Mouse (Mus musculus) limb, embryonic 14.5 days (tissue): Measurements from ENCODE around the gene Rnf217. TPM values are rescaled to one million over a fixed set of nuclear protein-coding genes. Genes with fewer than 3 reads are reported as not detected.
A peak's percentile ranks its signal among the peaks of the same experiment; 100 is the strongest.

Experiments used
- ATAC-seq: fragments of 200-750 bp; cut with Nextera tagmentation; 2 replicates; pipeline ENCODE4 v1.8.0; 2017; ENCODE audit warnings: low read depth, moderate number of reproducible peaks, moderate TSS enrichment; ENCODE audit not compliant: low FRiP score
- DNase-seq: peaks from one replicate; pipeline ENCODE4 v3.0.0-alpha.2; 2015; ENCODE audit warnings: low spot score
- H3K27ac ChIP-seq: fragments of 300-500 bp; sonication (generic); replicated peaks from 2 replicates; pipeline ENCODE4 v1.5.1; 2014; ENCODE audit warnings: low read depth, mild to moderate bottlenecking, low read length, moderate library complexity, mixed read lengths
- H3K27me3 ChIP-seq: fragments of 300-500 bp; sonication (generic); 2 replicates; pipeline ENCODE4 v1.6.1; 2014; ENCODE audit warnings: low read length, mixed read lengths; ENCODE audit not compliant: control insufficient read depth, insufficient read depth
- H3K36me3 ChIP-seq: fragments of 300-500 bp; sonication (generic); 2 replicates; pipeline ENCODE4 v1.6.1; 2014; ENCODE audit warnings: mild to moderate bottlenecking, low read length, moderate library complexity, mixed read lengths; ENCODE audit not compliant: control insufficient read depth, insufficient read depth
- H3K4me1 ChIP-seq: fragments of 300-500 bp; sonication (generic); 2 replicates; pipeline ENCODE4 v1.6.1; 2014; ENCODE audit warnings: antibody characterized with exemption, low read length, mixed read lengths; ENCODE audit not compliant: control insufficient read depth, insufficient read depth
- H3K4me2 ChIP-seq: fragments of 300-500 bp; sonication (generic); replicated peaks from 2 replicates; pipeline ENCODE4 v1.6.1; 2014; ENCODE audit warnings: low read depth, mild to moderate bottlenecking, low read length, moderate library complexity; ENCODE audit not compliant: severe bottlenecking
- H3K4me3 ChIP-seq: fragments of 300-500 bp; sonication (generic); replicated peaks from 2 replicates; pipeline ENCODE4 v1.5.1; 2014; ENCODE audit warnings: low read length
- H3K9ac ChIP-seq: fragments of 300-500 bp; sonication (generic); 2 replicates; pipeline ENCODE4 v1.6.1; 2014; ENCODE audit warnings: mild to moderate bottlenecking, low read depth, low read length, moderate library complexity; ENCODE audit not compliant: severe bottlenecking
- H3K9me3 ChIP-seq: fragments of 300-500 bp; sonication (generic); 2 replicates; pipeline ENCODE4 v1.6.1; 2016; ENCODE audit warnings: low read length; ENCODE audit not compliant: control insufficient read depth
- POLR2A ChIP-seq: fragments of 200-500 bp; IDR thresholded peaks from 2 replicates; pipeline ENCODE4 v1.8.0; 2012; ENCODE audit warnings: inconsistent platforms, mild to moderate bottlenecking, moderate library complexity, borderline replicate concordance; ENCODE audit not compliant: insufficient read depth, insufficient read length; ENCODE audit errors: extremely low read depth
- WGBS: fragments of 180-500 bp; shearing (Covaris S2); extraction: QIAGEN DNeasy Blood & Tissue Kit; methylation state at CpG from one replicate; pipeline ENCODE4 v1.1.7; 2014; 5-methylcytosine and 5-hydroxymethylcytosine counted together
- polyA plus RNA-seq, 2 experiments: library from polyadenylated mRNA; depleted of rRNA in 1 of 2; stranded (reverse) in 1 of 2; unstranded in 1 of 2; fragments of >200 nt; fragmentation: Nextera tagmentation in 1 of 2; extraction: Ambion mirVana in 1 of 2; gene quantifications; 2 replicates each; pipeline versions ENCODE4 v1.2.1 to v1.2.3; 2012 to 2014

Gene Rnf217
- polyA plus RNA-seq, 2 experiments = 3.8 to 4.4 TPM

DNA sequence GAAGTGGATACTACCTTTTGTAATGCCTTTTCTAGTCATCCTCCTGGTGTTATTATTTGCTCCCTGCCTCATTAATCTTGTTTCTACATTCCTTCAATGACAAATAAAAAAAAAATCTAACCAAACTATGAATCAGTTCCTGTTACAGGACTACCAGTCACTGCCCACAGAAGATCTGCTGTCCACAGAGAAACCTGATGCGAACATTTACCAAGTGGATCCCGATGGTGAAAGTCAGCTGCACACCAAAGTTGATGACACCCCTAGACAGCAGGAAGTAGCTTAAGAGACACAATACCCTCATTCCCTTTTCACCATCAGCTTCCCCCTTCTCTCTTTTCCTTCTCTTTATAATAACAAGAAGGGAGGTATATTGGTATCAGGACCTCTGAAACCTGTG is 145.9 kb downstream of the Rnf217 start:
- H3K27me3 ChIP-seq = no peaks in the 10 kb centered on the region
- no peak overlapping the region for H3K9ac ChIP-seq
- DNase-seq = no peak
- no peak overlapping the region for H3K4me3 ChIP-seq
- no peaks in the 10 kb centered on the region for H3K9me3 ChIP-seq
- WGBS = 90% methylated on average over 2 of the region's 2 CpGs
- TF ChIP-seq POLR2A = no peak
- H3K4me1 ChIP-seq = no peaks in the 10 kb centered on the region; the same call in 1 of the 2 replicates
- H3K36me3 ChIP-seq = no peaks in the 10 kb centered on the region
- no peak overlapping the region for H3K27ac ChIP-seq
- no peak overlapping the region for H3K4me2 ChIP-seq
- ATAC-seq = no peak

- Histone ChIP-seq H3K36me3 (no peaks in the 10 kb centered on the region), H3K27me3 (no peaks in the 10 kb centered on the region), H3K27ac (no peak overlapping the region), H3K4me2 (no peak overlapping the region), H3K9me3 (no peaks in the 10 kb centered on the region), H3K4me3 (no peak overlapping the region), H3K9ac (no peak overlapping the region), H3K4me1 (no peaks in the 10 kb centered on the region)
- ATAC-seq (no peak), DNase-seq (no peak)
- WGBS = 54% methylated on average over 1 of the region's 1 CpGs
- no peak for TF ChIP-seq POLR2A
These were observed 152.2 kb downstream of the Rnf217 start for GRCm38 (mm10) chr10:31456806-31457205.

DNA sequence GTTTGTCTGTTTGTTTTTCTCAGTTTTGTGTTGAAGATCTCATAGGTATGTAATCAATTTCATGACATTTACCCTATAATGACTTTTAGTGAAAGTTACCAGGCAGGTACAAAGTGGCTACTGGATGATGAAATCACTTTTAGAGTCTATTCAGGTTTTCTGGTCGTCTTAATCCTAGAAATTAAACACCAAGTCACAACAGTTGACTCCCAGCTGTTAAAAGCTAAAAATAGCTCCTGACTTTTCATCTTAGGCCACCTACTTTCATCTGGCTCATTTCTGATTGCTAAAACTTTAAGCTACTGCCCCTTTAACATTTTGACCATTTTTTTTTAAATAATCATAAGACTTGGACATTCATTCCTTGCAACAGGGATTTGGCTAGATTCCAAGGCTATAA is 161.9 kb downstream of the Rnf217 start:
- Histone ChIP-seq H3K27me3 (no peaks in the 10 kb centered on the region), H3K9ac (no peak overlapping the region), H3K4me2 (no peak overlapping the region), H3K4me1 (peaks cover 2% of the 10 kb centered on the region; the same call in 1 of the 2 replicates), H3K9me3 (no peaks in the 10 kb centered on the region), H3K4me3 (no peak overlapping the region), H3K27ac (no peak overlapping the region), H3K36me3 (no peaks in the 10 kb centered on the region)
- 27% methylated on average over 1 of the region's 1 CpGs for WGBS
- ATAC-seq (no peak), DNase-seq (no peak)
- TF ChIP-seq POLR2A = no peak

GRCm38 (mm10) chr10:31445291-31446124 is 163.5 kb downstream of the Rnf217 start, which contains the start of gene Tpd52l1:
TSS of gene Tpd52l1 (minus strand) at chr10:31445958.
- Histone ChIP-seq H3K4me2 (peak within 1 kb of the TSS; percentile 61), H3K4me1 (peaks cover 2% of the 10 kb centered on the region; the same call in 1 of the 2 replicates), H3K27me3 (no peaks in the 10 kb centered on the region), H3K36me3 (no peaks in the 10 kb centered on the region), H3K9me3 (no peaks in the 10 kb centered on the region), H3K27ac (no peak within 1 kb of the TSS), H3K4me3 (peak within 1 kb of the TSS; percentile 49), H3K9ac (peak within 1 kb of the TSS; percentile 60)
- TF ChIP-seq POLR2A = no peak
- 1% methylated on average over 59 of the region's 59 CpGs for WGBS
- DNase-seq (peak; percentile 90), ATAC-seq (peak; percentile 97)

DNA sequence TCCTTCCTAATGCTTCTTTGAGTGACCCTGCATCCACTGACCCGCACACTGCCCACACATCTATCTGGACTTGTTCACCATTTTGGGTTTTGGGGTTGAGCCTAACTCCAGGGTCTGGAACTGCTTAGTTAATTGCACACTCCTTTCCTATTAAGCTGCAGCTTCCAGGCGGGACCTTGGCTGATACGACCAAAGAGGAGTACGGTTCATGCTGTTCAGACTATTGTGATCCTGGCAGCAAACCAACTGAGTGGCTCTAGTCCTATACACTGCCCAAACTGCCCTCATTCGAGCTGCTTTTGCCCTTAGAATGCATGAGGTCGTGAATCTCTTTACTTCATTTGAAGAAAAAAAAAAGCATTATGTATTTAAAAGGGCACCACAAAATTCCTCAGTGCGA is 164.8 kb downstream of the Rnf217 start:
- no peak for DNase-seq
- Histone ChIP-seq H3K27ac (no peak overlapping the region), H3K4me1 (peaks cover 2% of the 10 kb centered on the region; the same call in 1 of the 2 replicates), H3K36me3 (no peaks in the 10 kb centered on the region), H3K27me3 (no peaks in the 10 kb centered on the region), H3K9ac (no peak overlapping the region), H3K4me3 (no peak overlapping the region), H3K9me3 (no peaks in the 10 kb centered on the region), H3K4me2 (no peak overlapping the region)
- no peak for ATAC-seq
- 49% methylated on average over 7 of the region's 7 CpGs for WGBS
- TF ChIP-seq POLR2A = no peak

Other genes starting within 250 kb of the Rnf217 start
- 23.6 and 31.7 TPM in 2 replicates for gene Tpd52l1, start 163.2 kb downstream of the Rnf217 start, polyA plus RNA-seq (2012; rRNA removed)
- gene Tpd52l1, start 163.2 kb downstream of the Rnf217 start, polyA plus RNA-seq (2014; fragmentation: Nextera tagmentation; extraction: Ambion mirVana) = 44.8 and 47.2 TPM in 2 replicates